Mouse (Mus musculus) hindbrain, embryonic 14.5 days (tissue): ENCODE results near the gene 1700122O11Rik. TPM values are rescaled to one million over a fixed set of nuclear protein-coding genes. Genes with fewer than 3 reads are reported as not detected.

ENCODE experiments used
- ATAC-seq: fragments of 200-750 bp; cut with Nextera tagmentation; 2 replicates; pipeline ENCODE4 v1.8.0; 2017; ENCODE audit warnings: moderate number of reproducible peaks, mild to moderate bottlenecking, moderate TSS enrichment, moderate library complexity; ENCODE audit not compliant: low FRiP score
- DNase-seq: peaks from one replicate; pipeline ENCODE4 v3.0.0-alpha.2; 2015; ENCODE audit warnings: low spot score
- H3K27ac ChIP-seq: fragments of 300-500 bp; sonication (generic); 2 replicates; pipeline ENCODE4 v1.5.1; 2014; ENCODE audit warnings: mild to moderate bottlenecking, moderate library complexity
- H3K27me3 ChIP-seq: fragments of 300-500 bp; sonication (generic); 2 replicates; pipeline ENCODE4 v1.6.1; 2014; ENCODE audit warnings: mild to moderate bottlenecking, low read length, mixed read lengths; ENCODE audit not compliant: control insufficient read depth, insufficient read depth
- H3K36me3 ChIP-seq: fragments of 300-500 bp; sonication (generic); replicated peaks from 2 replicates; pipeline ENCODE4 v1.6.1; 2014; ENCODE audit not compliant: control insufficient read depth, insufficient read depth
- H3K4me1 ChIP-seq: fragments of 300-500 bp; sonication (generic); replicated peaks from 2 replicates; pipeline ENCODE4 v1.6.1; 2014; ENCODE audit warnings: antibody characterized with exemption, low read length, mixed read lengths; ENCODE audit not compliant: control insufficient read depth, insufficient read depth
- H3K4me2 ChIP-seq: fragments of 300-500 bp; sonication (generic); replicated peaks from 2 replicates; pipeline ENCODE4 v1.6.1; 2014; ENCODE audit warnings: mild to moderate bottlenecking, moderate library complexity
- H3K4me3 ChIP-seq: fragments of 300-500 bp; sonication (generic); replicated peaks from 2 replicates; pipeline ENCODE4 v1.5.1; 2014; ENCODE audit warnings: mild to moderate bottlenecking, low read length
- H3K9ac ChIP-seq: fragments of 300-500 bp; sonication (generic); 2 replicates; pipeline ENCODE4 v1.6.1; 2014
- H3K9me3 ChIP-seq: fragments of 300-500 bp; sonication (generic); 2 replicates; pipeline ENCODE4 v1.6.1; 2016; ENCODE audit warnings: low read length; ENCODE audit not compliant: control insufficient read depth
- WGBS: fragments of 180-500 bp; shearing (Covaris S2); extraction: QIAGEN DNeasy Blood & Tissue Kit; methylation state at CpG from one replicate; pipeline ENCODE4 v1.1.7; 2014; 5-methylcytosine and 5-hydroxymethylcytosine counted together
- polyA plus RNA-seq: library from polyadenylated mRNA; unstranded; fragments of >200 nt; fragmentation: Nextera tagmentation; extraction: Ambion mirVana; gene quantifications from 2 replicates; pipeline ENCODE4 v1.2.1, GENCODE M21; 2014

1700122O11Rik gene
- not detected in 2 replicates for polyA plus RNA-seq

DNA sequence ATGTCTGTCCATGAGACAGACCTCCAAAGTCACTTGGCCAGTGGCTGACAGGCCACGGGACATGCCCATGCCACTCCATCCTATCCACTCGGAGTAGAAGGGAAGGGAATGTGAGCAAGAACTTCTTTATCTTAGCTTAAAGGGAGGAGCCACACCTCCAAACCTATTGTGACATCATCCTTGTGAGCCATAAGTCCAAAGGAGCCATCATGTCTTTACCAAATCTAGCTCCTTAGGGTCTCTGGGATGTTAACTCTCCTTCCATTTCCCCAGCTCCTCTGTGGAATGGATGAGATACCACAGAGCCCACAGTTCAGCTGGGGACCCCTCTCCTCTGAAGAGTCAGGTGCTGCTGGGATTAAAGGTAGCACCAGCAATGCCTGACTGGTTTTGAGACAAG, at the start of gene 1700122O11Rik:
Gene 1700122O11Rik (minus strand): TSS at position 101 of the 400 bp plus-strand sequence.
- no peak within 1 kb of the TSS for H3K27ac ChIP-seq
- peaks cover 34% of the 10 kb centered on the region for H3K27me3 ChIP-seq
- peaks cover 4% of the 10 kb centered on the region; the same call in 1 of the 2 replicates for H3K4me1 ChIP-seq
- DNase-seq, result no peak
- ATAC-seq, result no peak
- no peaks in the 10 kb centered on the region for H3K36me3 ChIP-seq
- H3K4me2 ChIP-seq, result no peak within 1 kb of the TSS
- no peak within 1 kb of the TSS for H3K4me3 ChIP-seq
- no peak within 1 kb of the TSS for H3K9ac ChIP-seq
- H3K9me3 ChIP-seq, result no peaks in the 10 kb centered on the region
- 90% methylated on average over 2 of the region's 2 CpGs for WGBS

DNA sequence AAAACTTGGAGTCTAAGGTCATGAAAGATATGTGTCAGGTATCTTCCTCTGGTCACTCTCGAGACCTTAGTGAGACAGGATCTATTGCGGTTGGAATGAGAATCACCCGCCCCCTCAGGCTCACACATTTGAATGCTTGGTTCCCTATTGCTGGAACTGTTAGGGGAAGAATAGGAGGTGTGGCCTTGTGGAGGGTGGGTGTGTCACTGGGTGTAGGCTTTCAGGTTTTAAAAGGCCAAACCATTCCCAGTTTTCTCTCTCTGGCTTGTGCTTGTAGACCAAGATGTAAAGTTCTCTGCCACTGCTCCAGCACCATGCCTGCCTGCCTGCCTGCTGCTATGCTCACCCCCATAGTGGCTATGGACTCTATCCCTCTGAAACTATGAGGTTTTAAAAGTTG, 42.5 kb upstream of the 1700122O11Rik start:
- Histone ChIP-seq H3K9ac (no peak overlapping the region), H3K4me3 (no peak overlapping the region), H3K27me3 (no peaks in the 10 kb centered on the region), H3K27ac (no peak overlapping the region), H3K4me2 (no peak overlapping the region), H3K36me3 (no peaks in the 10 kb centered on the region), H3K9me3 (no peaks in the 10 kb centered on the region), H3K4me1 (no peaks in the 10 kb centered on the region)
- DNase-seq (no peak), ATAC-seq (no peak)
- 56% methylated on average over 3 of the region's 3 CpGs for WGBS

DNA sequence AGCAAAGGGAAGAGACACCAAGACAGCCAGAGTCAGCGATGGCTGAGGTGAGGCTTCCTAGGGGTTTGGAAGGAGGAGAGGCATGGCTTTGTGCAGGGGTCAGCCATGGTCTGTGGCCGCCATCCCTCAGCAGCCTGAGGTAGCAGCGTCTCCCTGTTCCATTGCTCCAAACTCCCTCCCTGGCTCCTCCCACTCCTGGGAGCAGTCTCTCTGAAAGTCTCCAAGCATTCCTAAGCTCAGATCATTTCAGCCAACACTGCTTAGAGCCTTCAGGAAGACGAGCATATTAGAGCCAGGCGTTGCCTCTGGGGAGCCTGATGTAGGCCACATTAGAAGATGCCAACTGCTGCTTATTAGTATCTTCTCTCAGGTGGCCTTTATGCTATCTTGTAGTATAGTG, 29.6 kb upstream of the 1700122O11Rik start:
- no peak overlapping the region for H3K4me3 ChIP-seq
- no peak for DNase-seq
- no peak overlapping the region for H3K9ac ChIP-seq
- no peak for ATAC-seq
- no peaks in the 10 kb centered on the region for H3K36me3 ChIP-seq
- H3K4me1 ChIP-seq, result peaks cover 11% of the 10 kb centered on the region; the same call in 1 of the 2 replicates
- H3K27me3 ChIP-seq, result no peaks in the 10 kb centered on the region
- H3K4me2 ChIP-seq, result no peak overlapping the region
- WGBS, result 23% methylated on average over 5 of the region's 5 CpGs
- no peak overlapping the region for H3K27ac ChIP-seq
- no peaks in the 10 kb centered on the region for H3K9me3 ChIP-seq

DNA sequence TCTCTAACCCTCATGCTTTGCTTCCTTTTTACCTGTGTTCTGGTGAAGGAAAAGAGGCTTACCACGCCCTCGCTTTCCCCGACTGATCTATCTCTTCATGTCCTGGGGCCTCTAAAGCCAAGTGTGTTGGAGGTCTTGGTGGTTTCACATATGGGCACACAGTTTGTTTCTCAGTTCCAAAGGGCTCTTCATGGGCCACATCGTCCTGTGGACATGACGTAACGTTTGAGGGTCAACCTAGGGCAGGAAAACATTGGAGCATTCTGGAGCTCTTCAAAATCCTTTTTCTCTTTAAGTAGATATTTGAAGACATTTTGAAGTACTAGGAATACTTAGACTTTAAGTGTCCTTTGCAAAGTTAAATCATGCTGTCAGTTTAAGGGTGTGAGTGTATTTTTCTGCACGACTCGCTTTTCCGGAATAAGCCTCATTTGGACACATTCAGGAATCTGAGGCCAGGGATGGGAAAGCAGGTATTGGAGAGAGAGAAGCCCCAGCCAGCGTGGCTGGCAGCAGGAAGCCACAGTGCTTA, 29.1 kb upstream of the 1700122O11Rik start:
- Histone ChIP-seq H3K27me3 (no peaks in the 10 kb centered on the region), H3K27ac (no peak overlapping the region), H3K4me2 (no peak overlapping the region), H3K9me3 (no peaks in the 10 kb centered on the region), H3K9ac (no peak overlapping the region), H3K4me3 (no peak overlapping the region), H3K36me3 (no peaks in the 10 kb centered on the region), H3K4me1 (peaks cover 11% of the 10 kb centered on the region; the same call in 1 of the 2 replicates)
- WGBS, result 72% methylated on average over 10 of the region's 10 CpGs
- no peak for ATAC-seq
- no peak for DNase-seq

DNA sequence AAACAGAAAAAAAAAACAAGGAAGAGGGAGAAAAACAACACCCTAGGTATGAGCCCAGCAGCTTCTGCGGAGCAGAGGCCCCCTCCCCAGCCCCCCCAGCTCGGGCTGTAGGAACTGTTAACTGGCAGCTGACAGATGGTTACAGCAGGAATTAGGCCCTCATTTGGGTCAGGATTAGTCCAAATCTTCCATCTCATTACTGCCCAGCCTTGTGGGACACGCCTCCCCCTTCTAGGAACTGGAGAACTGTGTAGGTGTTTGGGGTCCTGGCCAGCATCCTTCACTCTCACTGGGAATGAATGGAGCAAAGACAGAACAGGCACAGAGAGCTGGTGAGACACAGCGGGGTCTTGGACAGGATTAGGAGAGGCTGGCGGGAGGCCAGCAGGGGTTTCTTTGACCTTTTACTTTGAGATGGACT, 27.0 kb upstream of the 1700122O11Rik start:
- H3K27me3 ChIP-seq, result no peaks in the 10 kb centered on the region
- no peak overlapping the region for H3K4me3 ChIP-seq
- H3K4me1 ChIP-seq, result peaks cover 11% of the 10 kb centered on the region; the same call in 1 of the 2 replicates
- no peaks in the 10 kb centered on the region for H3K9me3 ChIP-seq
- no peak overlapping the region for H3K9ac ChIP-seq
- ATAC-seq, result no peak
- H3K27ac ChIP-seq, result no peak overlapping the region
- WGBS, result 41% methylated on average over 5 of the region's 5 CpGs
- H3K36me3 ChIP-seq, result no peaks in the 10 kb centered on the region
- no peak for DNase-seq
- H3K4me2 ChIP-seq, result no peak overlapping the region

DNA sequence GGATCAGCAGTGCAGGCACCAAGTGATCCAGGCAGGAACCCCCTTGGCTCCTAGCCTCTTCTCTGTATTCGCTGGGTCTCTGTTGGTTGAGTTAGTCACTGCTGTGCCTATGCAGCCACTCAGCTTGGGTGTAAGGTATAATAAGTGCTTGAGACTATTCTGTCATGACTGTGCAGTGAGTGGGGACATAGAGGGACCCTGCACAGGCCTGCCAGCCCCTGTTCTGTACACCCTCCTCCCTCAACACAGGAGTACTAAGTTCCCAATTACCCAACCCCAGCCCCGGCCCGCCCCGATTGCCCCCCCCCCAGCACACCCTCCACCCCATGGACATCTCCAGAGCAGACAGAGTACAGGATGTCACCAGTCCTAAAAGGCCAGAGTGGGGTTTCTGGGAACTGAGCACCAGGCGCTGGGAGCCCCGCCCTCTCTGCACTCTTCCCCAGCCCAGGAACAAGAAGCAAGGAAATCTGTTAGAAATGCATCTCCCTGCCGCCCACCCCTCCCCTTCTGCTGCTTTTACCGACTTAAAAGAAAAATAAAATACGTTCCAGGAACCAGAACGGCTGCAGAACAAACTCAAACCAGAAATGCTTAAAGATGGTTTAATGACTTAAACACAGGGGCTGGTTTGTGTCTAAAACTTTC, 26.2 kb upstream of the 1700122O11Rik start:
- Histone ChIP-seq H3K9me3 (no peaks in the 10 kb centered on the region), H3K27ac (no peak overlapping the region), H3K27me3 (no peaks in the 10 kb centered on the region), H3K4me1 (peaks cover 11% of the 10 kb centered on the region; the same call in 1 of the 2 replicates), H3K4me2 (no peak overlapping the region), H3K36me3 (no peaks in the 10 kb centered on the region), H3K4me3 (no peak overlapping the region), H3K9ac (no peak overlapping the region)
- no peak; the same call in 1 of the 2 replicates for ATAC-seq
- no peak for DNase-seq
- 48% methylated on average over 10 of the region's 10 CpGs for WGBS

DNA sequence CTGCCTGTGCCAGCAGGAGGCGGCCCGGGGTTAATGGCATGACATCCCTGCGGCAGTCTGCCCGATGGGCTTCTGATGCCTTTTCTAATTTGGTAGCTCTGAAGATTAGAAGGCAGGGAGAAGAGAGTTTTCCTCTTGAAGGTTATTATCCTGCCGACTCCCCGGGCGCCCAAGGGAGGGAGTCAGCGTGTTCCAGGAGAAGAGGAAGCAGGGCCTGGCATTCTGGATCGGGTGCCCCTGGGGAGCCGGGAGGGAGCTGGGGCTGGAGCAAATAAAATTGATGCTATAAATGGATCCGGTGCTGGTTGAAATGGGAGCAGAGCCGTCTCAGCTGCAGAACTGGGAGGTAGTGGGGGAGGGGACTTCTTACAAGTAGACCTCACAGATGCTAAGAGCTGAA, 19.3 kb upstream of the 1700122O11Rik start:
- no peaks in the 10 kb centered on the region for H3K36me3 ChIP-seq
- H3K4me2 ChIP-seq, result peak overlapping the region; percentile 15; the same call in 1 of the 2 replicates
- peak overlapping the region; percentile 20; the same call in 1 of the 2 replicates for H3K9ac ChIP-seq
- no peak overlapping the region for H3K27ac ChIP-seq
- H3K27me3 ChIP-seq, result 0 out of 2 replicates have a peak, but pooled peaks cover 11% of the 10 kb centered on the region
- peak; percentile 27 for DNase-seq
- H3K9me3 ChIP-seq, result no peaks in the 10 kb centered on the region
- no peak overlapping the region for H3K4me3 ChIP-seq
- ATAC-seq, result 0 out of 2 replicates have a peak, but pooled peaks have one; percentile 28
- 2% methylated on average over 12 of the region's 12 CpGs for WGBS
- H3K4me1 ChIP-seq, result peaks cover 18% of the 10 kb centered on the region

DNA sequence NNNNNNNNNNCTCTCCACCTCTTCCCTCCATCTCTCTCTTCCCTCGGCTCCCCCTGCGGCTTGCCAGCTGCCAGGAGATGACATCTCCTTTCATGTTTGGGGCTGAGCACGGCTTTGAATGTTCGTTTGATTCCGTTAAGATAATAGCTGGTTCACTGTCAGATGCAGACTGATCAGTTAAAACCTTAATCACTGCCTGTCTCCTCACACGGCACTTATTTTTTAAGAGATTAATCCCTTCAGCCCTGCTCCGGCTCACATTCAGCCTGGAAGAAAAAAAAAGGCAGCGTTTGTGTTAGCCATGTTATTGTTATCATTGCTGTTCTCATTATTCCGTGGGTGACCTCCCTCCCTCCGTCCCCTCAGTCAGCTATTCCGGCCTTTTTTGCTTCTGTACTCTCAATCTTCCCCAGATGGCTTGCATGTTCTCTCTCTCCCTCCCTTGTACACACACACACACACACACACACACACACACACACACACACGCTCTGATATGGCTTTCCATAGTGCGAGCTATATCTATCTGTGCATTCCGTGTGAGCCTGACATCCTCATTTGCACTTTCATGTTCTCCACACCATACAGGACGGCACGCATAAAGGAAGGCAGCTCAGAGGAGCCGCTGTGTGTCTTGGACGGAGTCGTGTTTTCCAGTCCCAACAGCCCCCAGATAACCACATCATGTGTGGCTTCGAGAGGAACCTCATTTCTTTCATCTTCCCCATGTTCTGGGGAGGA, 17.2 kb upstream of the 1700122O11Rik start:
- Histone ChIP-seq H3K4me2 (peak overlapping the region; percentile 29), H3K27me3 (0 out of 2 replicates have a peak, but pooled peaks cover 11% of the 10 kb centered on the region), H3K27ac (peak overlapping the region; percentile 64), H3K9me3 (no peaks in the 10 kb centered on the region), H3K36me3 (no peaks in the 10 kb centered on the region), H3K9ac (peak overlapping the region; percentile 39; the same call in 1 of the 2 replicates), H3K4me1 (peaks cover 18% of the 10 kb centered on the region), H3K4me3 (no peak overlapping the region)
- WGBS, result 31% methylated on average over 20 of the region's 20 CpGs
- DNase-seq (no peak), ATAC-seq (no peak)

DNA sequence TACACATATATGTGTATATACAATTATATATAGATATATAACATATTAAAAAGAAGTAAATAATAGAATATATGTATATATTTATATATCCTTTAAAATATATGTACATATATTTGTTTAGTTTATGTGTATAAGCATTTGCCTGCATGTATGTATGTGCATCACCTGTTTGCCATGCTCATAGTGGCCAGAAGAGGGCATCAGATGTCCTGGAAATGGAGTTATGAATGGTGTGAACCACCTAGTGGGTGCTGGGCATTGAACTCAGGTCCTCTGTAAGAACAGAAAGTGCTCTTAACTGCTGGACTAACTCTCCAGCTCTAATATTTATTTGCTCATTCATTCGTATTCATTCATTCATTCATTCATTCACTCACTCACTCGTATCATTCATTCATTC, 15.6 kb upstream of the 1700122O11Rik start:
- no peak for ATAC-seq
- no peaks in the 10 kb centered on the region for H3K9me3 ChIP-seq
- H3K36me3 ChIP-seq, result no peaks in the 10 kb centered on the region
- 87% methylated on average over 2 of the region's 2 CpGs for WGBS
- H3K4me1 ChIP-seq, result peaks cover 18% of the 10 kb centered on the region
- H3K4me2 ChIP-seq, result no peak overlapping the region
- H3K4me3 ChIP-seq, result no peak overlapping the region
- no peak overlapping the region for H3K9ac ChIP-seq
- no peak for DNase-seq
- H3K27ac ChIP-seq, result no peak overlapping the region
- 0 out of 2 replicates have a peak, but pooled peaks cover 13% of the 10 kb centered on the region for H3K27me3 ChIP-seq
